Mouse (Mus musculus): Measurements from ENCODE around the gene Unc13a.

- TF ChIP-seq CTCF (IDR thresholded peaks at IDR 0.05; ENCODE audit: control insufficient read depth, insufficient read depth, low read length) = no peak; the same call in 1 of the 2 replicates
- TF ChIP-seq POLR2A (IDR thresholded peaks at IDR 0.05; ENCODE audit: borderline replicate concordance, control insufficient read depth, low read depth, low read length) = no peak
Observed at GRCm38 (mm10) chr8:71592374-71593170, 79.0 kb downstream of the Unc13a start.
